Mouse (Mus musculus) embryonic facial prominence, embryonic 11.5 days (tissue): Measurements from ENCODE around the gene Gga2. TPM values are rescaled to one million over a fixed set of nuclear protein-coding genes. Genes with fewer than 3 reads are reported as not detected.

Source experiments
- ATAC-seq: fragments of 200-750 bp; cut with Nextera tagmentation; replicated peaks from 2 replicates; pipeline ENCODE4 v1.8.0; 2017; ENCODE audit warnings: low read depth; ENCODE audit not compliant: insufficient number of reproducible peaks, low FRiP score, low TSS enrichment
- DNase-seq: peaks from one replicate; pipeline ENCODE4 v3.0.0-alpha.2; 2015; ENCODE audit warnings: low spot score
- H3K27ac ChIP-seq: fragments of 300-500 bp; sonication (generic); replicated peaks from 2 replicates; pipeline ENCODE4 v1.5.1; 2014; ENCODE audit warnings: mild to moderate bottlenecking, low read depth, low read length, control low read depth
- H3K27me3 ChIP-seq: fragments of 300-500 bp; sonication (generic); 2 replicates; pipeline ENCODE4 v1.6.1; 2014; ENCODE audit warnings: mild to moderate bottlenecking, low read length, moderate library complexity, mixed read lengths; ENCODE audit not compliant: control insufficient read depth, insufficient read depth
- H3K36me3 ChIP-seq: fragments of 300-500 bp; sonication (generic); replicated peaks from 2 replicates; pipeline ENCODE4 v1.6.1; 2014; ENCODE audit warnings: low read depth, mild to moderate bottlenecking, low read length, moderate library complexity, mixed read lengths; ENCODE audit not compliant: control insufficient read depth, insufficient read depth
- H3K4me1 ChIP-seq: fragments of 300-500 bp; sonication (generic); 2 replicates; pipeline ENCODE4 v1.6.1; 2014; ENCODE audit warnings: low read length, mixed read lengths; ENCODE audit not compliant: control insufficient read depth, insufficient read depth
- H3K4me2 ChIP-seq: fragments of 300-500 bp; sonication (generic); 2 replicates; pipeline ENCODE4 v1.6.1; 2014; ENCODE audit warnings: low read depth, mild to moderate bottlenecking, control low read depth, low read length, moderate library complexity
- H3K4me3 ChIP-seq: fragments of 300-500 bp; sonication (generic); 2 replicates; pipeline ENCODE4 v1.5.1; 2014; ENCODE audit warnings: low read depth, low read length, control low read depth
- H3K9ac ChIP-seq: fragments of 300-500 bp; sonication (generic); replicated peaks from 2 replicates; pipeline ENCODE4 v1.6.1; 2014; ENCODE audit warnings: mild to moderate bottlenecking, control low read depth, low read length
- H3K9me3 ChIP-seq: fragments of 300-500 bp; sonication (generic); replicated peaks from 2 replicates; pipeline ENCODE4 v1.6.1; 2016; ENCODE audit warnings: mild to moderate bottlenecking, low read length, inconsistent platforms, mixed read lengths; ENCODE audit not compliant: control insufficient read depth
- WGBS: fragments of 180-500 bp; shearing (Covaris S2); extraction: QIAGEN DNeasy Blood & Tissue Kit; methylation state at CpG from one replicate; pipeline ENCODE4 v1.1.7; 2014; 5-methylcytosine and 5-hydroxymethylcytosine counted together
- polyA plus RNA-seq: library from polyadenylated mRNA; unstranded; fragments of >200 nt; fragmentation: Nextera tagmentation; extraction: Ambion mirVana; gene quantifications from 2 replicates; pipeline ENCODE4 v1.2.1, GENCODE M21; 2014

Gene Gga2
- polyA plus RNA-seq, 1 experiment from 2014 or later = 80.9 TPM

DNA sequence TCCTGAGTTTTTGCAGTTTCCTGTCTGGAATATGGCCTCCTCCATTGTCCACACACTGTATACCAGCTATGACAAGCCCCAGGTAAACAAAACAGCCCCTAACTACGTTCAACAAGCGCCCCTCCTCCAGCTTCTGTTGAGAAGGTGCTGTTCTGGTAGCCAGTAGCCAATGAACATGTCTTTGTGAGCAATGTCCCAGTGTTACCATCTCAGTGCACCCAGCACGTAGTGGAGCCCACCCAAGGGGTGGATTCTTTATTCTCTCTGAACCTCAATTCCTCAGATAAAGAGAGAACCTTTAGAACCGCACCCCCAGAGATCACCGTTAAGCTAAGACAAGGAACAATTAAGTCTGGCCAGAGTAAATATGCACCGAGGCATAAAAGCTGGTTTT lies 752 bp downstream of the Gga2 start:
- Histone ChIP-seq H3K4me1 (no peaks in the 10 kb centered on the region), H3K27ac (0 out of 2 replicates have a peak overlapping the region, but pooled peaks have one; percentile 52), H3K27me3 (no peaks in the 10 kb centered on the region), H3K36me3 (no peaks in the 10 kb centered on the region), H3K9me3 (no peaks in the 10 kb centered on the region), H3K4me2 (peak overlapping the region; percentile 74), H3K4me3 (peak overlapping the region; percentile 75), H3K9ac (peak overlapping the region; percentile 87)
- peak; percentile 39 for DNase-seq
- ATAC-seq = peak; percentile 1
- 1% methylated on average over 6 of the region's 6 CpGs for WGBS

DNA sequence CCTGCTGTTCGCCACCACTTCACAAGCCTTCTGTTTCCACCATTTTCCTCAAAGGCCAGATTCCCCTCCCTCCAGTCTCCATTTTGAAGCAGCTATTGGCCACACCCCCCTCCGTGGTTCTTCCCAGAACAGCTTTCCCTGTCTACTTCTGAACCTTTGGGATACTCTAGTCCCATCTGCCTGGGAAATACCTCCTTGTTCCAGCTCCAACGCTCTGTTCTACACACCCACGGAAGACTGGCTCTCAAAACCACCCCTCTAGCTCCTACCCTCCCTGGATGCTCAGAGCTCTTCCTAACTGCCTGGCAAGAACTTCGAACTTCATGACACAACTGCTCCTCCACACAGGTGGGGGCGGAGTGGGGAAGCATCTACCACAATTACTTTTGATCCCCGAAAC lies 2.0 kb downstream of the Gga2 start:
- no peak for DNase-seq
- Histone ChIP-seq H3K9me3 (no peaks in the 10 kb centered on the region), H3K9ac (no peak overlapping the region), H3K27ac (no peak overlapping the region), H3K4me3 (no peak overlapping the region), H3K36me3 (no peaks in the 10 kb centered on the region), H3K4me2 (no peak overlapping the region; the same call in 1 of the 2 replicates), H3K27me3 (no peaks in the 10 kb centered on the region), H3K4me1 (no peaks in the 10 kb centered on the region)
- 87% methylated on average over 7 of the region's 7 CpGs for WGBS
- ATAC-seq = no peak

DNA sequence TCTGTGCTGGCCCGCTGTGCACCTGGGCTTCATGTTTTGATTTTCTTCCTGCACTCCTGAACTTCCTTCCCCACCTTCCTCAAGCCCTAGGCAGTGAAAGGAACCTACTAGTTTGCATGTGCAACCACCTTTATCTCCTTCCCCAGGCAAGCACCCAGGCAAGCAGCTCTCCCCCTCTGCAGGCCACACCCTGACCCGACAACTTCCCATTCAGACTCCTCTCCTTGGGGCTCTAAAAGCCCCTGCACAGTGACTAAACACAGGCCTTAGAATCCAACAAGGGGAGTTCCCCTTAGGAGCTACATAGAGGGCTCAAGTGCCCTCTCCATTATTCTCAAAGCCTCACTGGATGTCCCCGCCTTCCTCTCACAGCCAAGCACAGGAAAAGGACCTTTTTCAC lies 2.8 kb downstream of the Gga2 start:
- H3K4me3 ChIP-seq = no peak overlapping the region
- no peaks in the 10 kb centered on the region for H3K27me3 ChIP-seq
- no peak overlapping the region for H3K4me2 ChIP-seq
- H3K4me1 ChIP-seq = no peaks in the 10 kb centered on the region
- no peak overlapping the region for H3K27ac ChIP-seq
- H3K9me3 ChIP-seq = no peaks in the 10 kb centered on the region
- 79% methylated on average over 3 of the region's 3 CpGs for WGBS
- ATAC-seq (no peak), DNase-seq (no peak)
- H3K9ac ChIP-seq = no peak overlapping the region
- no peaks in the 10 kb centered on the region for H3K36me3 ChIP-seq

DNA sequence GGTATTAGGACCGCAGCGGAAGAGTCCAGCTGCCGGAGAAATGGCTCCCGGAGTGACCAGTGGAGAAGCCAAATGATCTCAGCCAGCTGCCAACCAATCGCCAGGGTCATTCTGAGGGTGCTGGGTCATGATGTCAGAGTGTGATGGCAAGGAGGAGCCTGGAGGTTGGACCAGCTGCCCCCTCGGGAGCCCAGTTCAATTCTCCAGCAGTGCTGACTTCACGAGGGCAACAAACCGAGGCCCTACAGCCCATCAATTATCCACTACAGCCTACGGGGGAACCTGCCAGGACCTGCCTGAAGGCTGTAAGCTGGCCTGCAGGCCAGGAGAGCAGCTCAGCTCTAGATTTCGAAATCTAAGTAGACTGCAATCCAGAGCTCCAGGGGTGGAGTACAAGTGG lies 5.3 kb downstream of the Gga2 start:
- H3K36me3 ChIP-seq = no peaks in the 10 kb centered on the region; the same call in none of the 2 replicates
- no peak for ATAC-seq
- H3K9me3 ChIP-seq = no peaks in the 10 kb centered on the region
- H3K4me2 ChIP-seq = no peak overlapping the region
- no peak overlapping the region for H3K27ac ChIP-seq
- H3K4me1 ChIP-seq = no peaks in the 10 kb centered on the region
- DNase-seq = peak; percentile 9
- H3K4me3 ChIP-seq = no peak overlapping the region
- whole genome bisulfite sequencing = 54% methylated on average over 10 of the region's 10 CpGs
- H3K27me3 ChIP-seq = no peaks in the 10 kb centered on the region
- no peak overlapping the region; the same call in 1 of the 2 replicates for H3K9ac ChIP-seq

DNA sequence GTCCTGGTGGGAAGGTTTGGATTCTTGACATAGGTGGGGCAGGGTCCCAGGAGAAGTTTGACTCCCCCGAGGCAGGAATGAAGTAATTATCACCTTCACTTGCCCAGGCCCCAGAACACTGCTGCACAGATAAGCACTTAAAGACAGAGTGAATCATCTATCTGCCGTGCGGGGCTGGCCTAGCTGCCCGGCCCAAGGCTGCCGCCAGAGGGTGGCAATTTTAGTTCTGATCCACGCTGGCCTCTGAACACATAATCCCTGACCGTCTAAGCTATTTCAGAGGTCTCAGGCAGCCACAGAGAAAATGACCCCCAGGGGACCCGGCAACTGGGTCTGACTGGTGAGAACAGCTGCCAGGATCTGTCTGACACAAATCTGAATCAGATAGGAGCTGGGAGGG lies 5.9 kb downstream of the Gga2 start:
- ATAC-seq = no peak

DNA sequence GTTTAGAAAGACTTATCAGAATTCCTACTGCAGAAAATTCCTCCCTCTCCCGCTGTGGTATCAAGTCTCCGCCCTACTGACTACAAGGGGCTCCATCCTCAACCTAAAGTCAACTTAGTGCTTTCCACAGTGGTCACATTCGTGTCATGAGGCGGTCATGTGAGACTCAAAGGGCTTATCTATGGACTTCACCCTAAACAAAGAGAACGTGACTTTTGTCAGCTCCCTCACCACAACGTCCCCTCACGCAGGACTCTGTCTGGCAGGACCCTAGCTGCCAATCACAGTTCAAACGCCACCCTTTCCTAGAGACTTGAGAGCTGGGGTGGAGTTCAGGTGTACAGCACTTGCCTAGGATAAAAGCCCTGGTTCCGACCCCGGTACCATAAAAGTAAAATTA lies 8.1 kb downstream of the Gga2 start:
- H3K36me3 ChIP-seq = no peaks in the 10 kb centered on the region; the same call in none of the 2 replicates
- ATAC-seq (no peak), DNase-seq (no peak)
- WGBS = 90% methylated on average over 10 of the region's 10 CpGs
- H3K4me1 ChIP-seq = no peaks in the 10 kb centered on the region
- H3K4me3 ChIP-seq = no peak overlapping the region
- H3K9me3 ChIP-seq = no peaks in the 10 kb centered on the region
- H3K9ac ChIP-seq = no peak overlapping the region
- no peaks in the 10 kb centered on the region for H3K27me3 ChIP-seq
- H3K4me2 ChIP-seq = no peak overlapping the region
- H3K27ac ChIP-seq = no peak overlapping the region

More for the DNA sequence above, 5.9 kb downstream of the Gga2 start:
- H3K27ac ChIP-seq = no peak overlapping the region
- DNase-seq = no peak
- H3K4me2 ChIP-seq = no peak overlapping the region
- H3K9ac ChIP-seq = no peak overlapping the region; the same call in 1 of the 2 replicates
- H3K27me3 ChIP-seq = no peaks in the 10 kb centered on the region
- H3K9me3 ChIP-seq = no peaks in the 10 kb centered on the region
- 61% methylated on average over 8 of the region's 8 CpGs for WGBS
- no peak overlapping the region for H3K4me3 ChIP-seq
- H3K4me1 ChIP-seq = no peaks in the 10 kb centered on the region
- H3K36me3 ChIP-seq = no peaks in the 10 kb centered on the region; the same call in none of the 2 replicates

DNA sequence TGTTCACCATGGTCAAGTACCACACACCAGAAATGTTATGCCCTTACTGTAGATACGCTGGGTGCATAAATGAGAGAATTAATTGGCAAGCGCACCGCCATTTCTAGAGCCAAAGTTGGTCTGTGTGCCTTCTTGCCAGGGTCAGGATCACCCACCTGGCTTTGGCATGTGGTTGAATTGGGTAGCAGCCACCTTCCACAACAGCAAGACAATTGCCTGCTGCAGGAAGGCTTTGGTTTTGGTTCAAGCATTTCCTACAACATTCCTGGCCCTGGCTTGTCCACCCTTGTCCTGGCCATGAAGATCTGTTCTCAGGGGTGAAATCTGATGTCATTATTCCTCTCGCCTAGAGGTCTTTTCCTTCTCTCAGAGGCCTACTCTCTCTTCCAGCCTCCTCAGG lies 8.7 kb downstream of the Gga2 start:
- 90% methylated on average over 4 of the region's 4 CpGs for WGBS
- ATAC-seq = no peak
- no peaks in the 10 kb centered on the region; the same call in none of the 2 replicates for H3K36me3 ChIP-seq

DNA sequence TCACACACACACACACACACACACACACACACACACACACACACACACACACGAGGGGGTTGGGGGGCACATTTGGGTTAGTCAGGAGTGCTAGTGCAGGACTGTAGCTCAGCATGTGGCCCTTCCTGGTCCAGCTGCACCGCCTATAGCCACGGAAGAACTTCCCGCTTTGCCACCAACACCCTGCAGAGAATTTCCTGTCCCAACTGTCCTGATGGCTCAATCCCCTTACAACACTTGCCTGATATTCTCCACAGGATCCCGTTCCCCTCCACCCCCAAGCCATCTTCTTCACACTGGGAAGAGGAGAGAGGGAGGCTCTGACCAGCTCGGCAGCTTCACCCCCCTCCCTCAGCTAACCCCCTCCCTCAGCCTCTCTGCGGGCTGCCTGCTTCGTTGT lies 20.6 kb downstream of the Gga2 start:
- WGBS = 59% methylated on average over 6 of the region's 8 CpGs
- no peak overlapping the region for H3K4me3 ChIP-seq
- no peak for DNase-seq
- ATAC-seq = no peak
- H3K27me3 ChIP-seq = no peaks in the 10 kb centered on the region
- H3K4me1 ChIP-seq = no peaks in the 10 kb centered on the region
- H3K36me3 ChIP-seq = peaks cover 8% of the 10 kb centered on the region
- no peak overlapping the region for H3K4me2 ChIP-seq
- no peak overlapping the region for H3K9ac ChIP-seq
- H3K9me3 ChIP-seq = no peaks in the 10 kb centered on the region
- H3K27ac ChIP-seq = no peak overlapping the region

More for the DNA sequence above, 8.7 kb downstream of the Gga2 start:
- Histone ChIP-seq H3K9me3 (no peaks in the 10 kb centered on the region), H3K9ac (no peak overlapping the region), H3K4me1 (no peaks in the 10 kb centered on the region), H3K4me3 (no peak overlapping the region), H3K27ac (no peak overlapping the region), H3K4me2 (no peak overlapping the region), H3K27me3 (no peaks in the 10 kb centered on the region)
- DNase-seq = no peak
